Mouse (Mus musculus): Measurements from ENCODE around the gene Plxna3. TPM values are rescaled to one million over a fixed set of nuclear protein-coding genes. Genes with fewer than 3 reads are reported as not detected.

Gene Plxna3
- 44.5 and 45.6 TPM in 2 replicates for polyA plus RNA-seq (2014; fragmentation: Nextera tagmentation; extraction: Ambion mirVana)

DNA sequence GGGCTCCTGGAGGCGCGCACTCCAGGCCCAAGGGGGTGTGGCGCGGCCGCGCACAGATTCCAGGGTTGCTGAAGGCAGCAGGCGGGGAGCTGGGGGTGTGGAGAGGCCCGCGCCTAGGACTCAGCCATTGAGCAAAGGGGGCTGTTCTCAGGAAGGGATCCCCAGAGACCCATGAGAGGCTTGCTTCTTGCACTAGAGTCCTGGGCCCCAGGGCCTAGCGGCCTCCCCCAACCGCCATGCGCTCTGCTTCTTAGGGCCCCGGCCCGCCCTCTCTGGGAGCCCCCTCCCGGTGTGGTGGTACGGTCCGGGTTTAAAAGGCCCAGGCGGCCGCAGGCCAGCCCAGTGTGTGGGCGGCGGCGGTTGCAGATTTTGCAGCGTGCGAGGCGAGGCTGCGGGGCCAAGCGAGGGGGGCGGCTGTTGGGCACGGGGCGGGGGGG is at the start of gene Plxna3:
TSS of gene Plxna3 (plus strand) at position 342 of the 437 bp plus-strand sequence.
- Histone ChIP-seq H3K9ac (peak within 1 kb of the TSS; percentile 77), H3K27ac (peak within 1 kb of the TSS; percentile 86), H3K4me1 (replicated peaks; ENCODE audit: control insufficient read depth, insufficient read depth, low read length) (peaks cover 28% of the 10 kb centered on the region), H3K4me2 (replicated peaks) (peak within 1 kb of the TSS; percentile 76), H3K27me3 (ENCODE audit: control insufficient read depth, insufficient read depth, low read length) (no peaks in the 10 kb centered on the region), H3K36me3 (replicated peaks; ENCODE audit: control insufficient read depth, insufficient read depth) (peaks cover 20% of the 10 kb centered on the region), H3K9me3 (ENCODE audit: control insufficient read depth, low read length) (no peaks in the 10 kb centered on the region), H3K4me3 (replicated peaks; ENCODE audit: low read length) (peak within 1 kb of the TSS; percentile 54)
- DNase-seq (ENCODE audit: low spot score) (peak; percentile 59), ATAC-seq (ENCODE audit: low FRiP score) (peak; percentile 93)
- 14% methylated on average over 22 of the region's 30 CpGs for WGBS

DNA sequence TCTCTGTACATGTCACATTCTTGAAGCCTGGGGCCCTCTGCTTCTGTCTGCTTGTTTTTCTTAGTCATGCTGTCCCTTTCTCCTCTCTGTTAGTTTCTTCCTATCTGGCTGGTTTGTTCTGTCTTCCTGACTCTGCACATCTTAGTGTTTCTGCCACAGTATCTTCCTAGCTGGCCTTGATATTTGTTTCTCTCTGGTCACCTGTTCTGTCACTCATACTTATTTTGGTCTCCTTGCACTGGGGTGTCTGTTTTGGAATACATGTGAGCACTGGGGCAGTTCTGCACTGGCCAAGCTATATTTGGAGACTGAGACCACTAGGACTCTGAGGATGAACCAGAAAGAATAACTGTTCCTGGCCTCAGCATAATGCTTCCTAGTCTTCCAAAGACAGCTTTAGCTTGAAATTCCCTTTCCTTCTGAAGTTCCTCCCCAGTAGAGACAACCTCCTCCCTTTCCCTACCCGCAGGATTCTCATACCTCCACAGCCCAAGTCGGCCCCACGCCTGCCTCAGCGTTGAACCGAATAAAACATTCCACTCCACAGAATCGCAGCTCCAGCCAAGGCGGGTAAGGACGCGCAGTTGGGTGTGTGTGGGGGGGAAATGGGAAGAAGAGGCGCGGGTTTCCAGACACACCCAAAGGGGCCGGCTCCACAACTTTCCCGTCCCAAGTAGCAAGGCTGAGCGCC is 47.7 kb upstream of the Plxna3 start:
- DNase-seq (ENCODE audit: low spot score) (no peak), ATAC-seq (ENCODE audit: low FRiP score) (no peak)
- H3K9me3 ChIP-seq (ENCODE audit: control insufficient read depth, low read length) = no peaks in the 10 kb centered on the region
- H3K27ac ChIP-seq = no peak overlapping the region
- H3K4me1 ChIP-seq (replicated peaks; ENCODE audit: control insufficient read depth, insufficient read depth, low read length) = peaks cover 6% of the 10 kb centered on the region; the same call in 1 of the 2 replicates
- no peaks in the 10 kb centered on the region for H3K27me3 ChIP-seq (ENCODE audit: control insufficient read depth, insufficient read depth, low read length)
- 10% methylated on average over 14 of the region's 14 CpGs for WGBS
- peak overlapping the region; percentile 59 for H3K4me3 ChIP-seq (replicated peaks; ENCODE audit: low read length)
- H3K4me2 ChIP-seq (replicated peaks) = peak overlapping the region; percentile 65
- H3K36me3 ChIP-seq (replicated peaks; ENCODE audit: control insufficient read depth, insufficient read depth) = no peaks in the 10 kb centered on the region
- H3K9ac ChIP-seq = peak overlapping the region; percentile 76

DNA sequence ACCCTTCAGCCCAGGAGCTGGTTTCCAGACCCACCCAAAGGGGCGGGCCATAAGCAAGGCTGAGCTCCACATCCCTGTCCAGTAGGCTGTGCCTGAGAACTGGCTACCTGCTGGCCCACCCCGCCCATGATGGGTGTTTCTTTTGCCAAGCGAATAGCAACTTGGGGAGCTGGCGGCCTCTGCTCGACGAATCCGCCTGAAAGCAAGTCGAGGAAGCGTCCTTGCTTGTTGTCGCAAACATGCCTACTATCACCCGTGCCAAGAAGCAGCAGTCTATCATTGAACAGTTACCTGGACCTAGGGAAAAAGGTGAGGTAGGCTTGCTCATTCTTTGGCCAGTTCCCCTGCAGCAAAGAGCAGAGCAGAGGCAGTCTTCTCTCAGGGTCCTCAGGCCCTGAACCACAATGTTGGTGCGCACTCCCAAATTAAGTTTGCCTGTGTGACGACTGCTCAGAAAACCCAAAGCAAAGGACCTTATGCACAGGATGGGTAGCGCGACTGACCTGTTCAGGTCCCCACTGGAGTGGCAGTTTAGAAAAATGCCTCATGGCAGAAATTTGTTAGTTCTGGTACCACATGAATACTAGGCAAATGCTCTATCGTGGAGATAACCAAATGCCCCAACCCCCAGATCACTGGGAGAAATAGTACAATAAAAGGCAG is 47.0 kb upstream of the Plxna3 start, which contains the start of the genes Taz and Dnase1l1:
TSS of gene Taz (plus strand) at position 181 of the 663 bp plus-strand sequence.
TSS of gene Dnase1l1 (minus strand) at position 606 of the 663 bp plus-strand sequence.
- Histone ChIP-seq H3K27me3 (ENCODE audit: control insufficient read depth, insufficient read depth, low read length) (no peaks in the 10 kb centered on the region), H3K4me1 (replicated peaks; ENCODE audit: control insufficient read depth, insufficient read depth, low read length) (peaks cover 6% of the 10 kb centered on the region; the same call in 1 of the 2 replicates), H3K9me3 (ENCODE audit: control insufficient read depth, low read length) (no peaks in the 10 kb centered on the region), H3K4me3 (replicated peaks; ENCODE audit: low read length) (peak within 1 kb of the TSS; percentile 59), H3K4me2 (replicated peaks) (peak within 1 kb of the TSS; percentile 65), H3K9ac (peak within 1 kb of the TSS; percentile 76), H3K36me3 (replicated peaks; ENCODE audit: control insufficient read depth, insufficient read depth) (no peaks in the 10 kb centered on the region), H3K27ac (peak within 1 kb of the TSS; percentile 86)
- WGBS = 29% methylated on average over 16 of the region's 16 CpGs
- ATAC-seq (ENCODE audit: low FRiP score) (peak; percentile 63), DNase-seq (ENCODE audit: low spot score) (no peak)

GRCm38 (mm10) chrX:74282395-74283091 is 46.3 kb upstream of the Plxna3 start:
- H3K4me1 ChIP-seq (replicated peaks; ENCODE audit: control insufficient read depth, insufficient read depth, low read length) = peaks cover 6% of the 10 kb centered on the region; the same call in 1 of the 2 replicates
- peak overlapping the region; percentile 65 for H3K4me2 ChIP-seq (replicated peaks)
- H3K36me3 ChIP-seq (replicated peaks; ENCODE audit: control insufficient read depth, insufficient read depth) = no peaks in the 10 kb centered on the region
- H3K27ac ChIP-seq = peak overlapping the region; percentile 86
- H3K27me3 ChIP-seq (ENCODE audit: control insufficient read depth, insufficient read depth, low read length) = no peaks in the 10 kb centered on the region
- peak overlapping the region; percentile 76 for H3K9ac ChIP-seq
- 20% methylated on average over 39 of the region's 39 CpGs for WGBS
- DNase-seq (ENCODE audit: low spot score) (peak; percentile 80), ATAC-seq (ENCODE audit: low FRiP score) (peak; percentile 85)
- H3K4me3 ChIP-seq (replicated peaks; ENCODE audit: low read length) = peak overlapping the region; percentile 59
- H3K9me3 ChIP-seq (ENCODE audit: control insufficient read depth, low read length) = no peaks in the 10 kb centered on the region

DNA sequence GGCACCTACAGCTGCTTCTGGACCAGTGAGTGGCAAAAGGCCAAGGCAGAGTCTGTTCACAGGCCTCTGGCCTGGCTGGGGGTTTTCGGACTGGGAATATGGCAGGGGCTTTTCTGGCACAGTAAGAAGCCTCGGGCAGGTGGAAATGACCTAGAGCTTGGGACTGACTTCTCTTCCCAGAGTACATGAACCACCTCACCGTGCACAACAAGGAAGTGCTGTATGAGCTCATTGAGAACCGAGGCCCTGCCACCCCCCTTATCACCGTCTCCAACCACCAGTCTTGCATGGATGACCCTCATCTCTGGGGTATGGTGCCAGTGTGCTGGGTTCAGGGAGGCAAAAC is 45.8 kb upstream of the Plxna3 start:
- no peaks in the 10 kb centered on the region for H3K27me3 ChIP-seq (ENCODE audit: control insufficient read depth, insufficient read depth, low read length)
- H3K4me3 ChIP-seq (replicated peaks; ENCODE audit: low read length) = peak overlapping the region; percentile 59
- no peaks in the 10 kb centered on the region for H3K36me3 ChIP-seq (replicated peaks; ENCODE audit: control insufficient read depth, insufficient read depth)
- H3K9me3 ChIP-seq (ENCODE audit: control insufficient read depth, low read length) = no peaks in the 10 kb centered on the region
- peak overlapping the region; percentile 65 for H3K4me2 ChIP-seq (replicated peaks)
- 42% methylated on average over 5 of the region's 5 CpGs for WGBS
- peak overlapping the region; percentile 86 for H3K27ac ChIP-seq
- ATAC-seq (ENCODE audit: low FRiP score) (peak; percentile 42), DNase-seq (ENCODE audit: low spot score) (no peak)
- H3K9ac ChIP-seq = peak overlapping the region; percentile 76
- H3K4me1 ChIP-seq (replicated peaks; ENCODE audit: control insufficient read depth, insufficient read depth, low read length) = peaks cover 6% of the 10 kb centered on the region; the same call in 1 of the 2 replicates

DNA sequence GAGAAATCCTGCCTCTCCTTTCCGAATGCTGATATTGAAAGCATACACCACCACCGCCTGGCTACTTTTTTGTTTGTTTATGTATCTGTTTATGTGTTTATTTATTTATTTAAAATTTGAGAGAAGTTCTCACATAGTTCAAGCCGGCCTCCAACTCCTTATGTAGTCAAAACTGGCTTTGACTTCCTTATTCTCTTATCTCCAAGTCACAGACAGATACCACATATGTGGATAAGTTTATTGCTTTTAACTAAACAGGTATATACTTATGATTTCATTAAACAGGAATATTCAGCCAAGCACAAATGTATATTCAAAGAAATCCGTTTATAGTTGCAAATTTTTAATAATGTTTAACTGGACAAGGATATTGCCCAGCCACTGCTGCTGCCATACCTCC is 35.4 kb upstream of the Plxna3 start:
- H3K9me3 ChIP-seq (ENCODE audit: control insufficient read depth, low read length) = no peaks in the 10 kb centered on the region
- H3K4me1 ChIP-seq (replicated peaks; ENCODE audit: control insufficient read depth, insufficient read depth, low read length) = no peaks in the 10 kb centered on the region
- no peak overlapping the region for H3K4me2 ChIP-seq (replicated peaks)
- no peak overlapping the region for H3K9ac ChIP-seq
- no peak overlapping the region for H3K4me3 ChIP-seq (replicated peaks; ENCODE audit: low read length)
- H3K27me3 ChIP-seq (ENCODE audit: control insufficient read depth, insufficient read depth, low read length) = no peaks in the 10 kb centered on the region
- DNase-seq (ENCODE audit: low spot score) = no peak
- H3K27ac ChIP-seq = no peak overlapping the region
- H3K36me3 ChIP-seq (replicated peaks; ENCODE audit: control insufficient read depth, insufficient read depth) = peaks cover 6% of the 10 kb centered on the region; the same call in 1 of the 2 replicates
- 80% methylated on average over 4 of the region's 4 CpGs for WGBS
- ATAC-seq (ENCODE audit: low FRiP score) = no peak

- DNase-seq (ENCODE audit: low spot score) = peak; percentile 88
- peak; percentile 99 for ATAC-seq (ENCODE audit: low FRiP score)
- Histone ChIP-seq H3K4me3 (replicated peaks; ENCODE audit: low read length) (peak within 1 kb of the TSS; percentile 67), H3K27me3 (ENCODE audit: control insufficient read depth, insufficient read depth, low read length) (no peaks in the 10 kb centered on the region), H3K36me3 (replicated peaks; ENCODE audit: control insufficient read depth, insufficient read depth) (peaks cover 19% of the 10 kb centered on the region; the same call in 1 of the 2 replicates), H3K9ac (peak within 1 kb of the TSS; percentile 82), H3K4me2 (replicated peaks) (peak within 1 kb of the TSS; percentile 69), H3K27ac (peak within 1 kb of the TSS; percentile 87), H3K9me3 (ENCODE audit: control insufficient read depth, low read length) (no peaks in the 10 kb centered on the region), H3K4me1 (replicated peaks; ENCODE audit: control insufficient read depth, insufficient read depth, low read length) (no peaks in the 10 kb centered on the region)
- WGBS = 14% methylated on average over 35 of the region's 37 CpGs
These were observed 32.1 kb upstream of the Plxna3 start, which contains the start of gene Atp6ap1 for GRCm38 (mm10) chrX:74296538-74297448. TSS of gene Atp6ap1 (plus strand) at chrX:74297097.

DNA sequence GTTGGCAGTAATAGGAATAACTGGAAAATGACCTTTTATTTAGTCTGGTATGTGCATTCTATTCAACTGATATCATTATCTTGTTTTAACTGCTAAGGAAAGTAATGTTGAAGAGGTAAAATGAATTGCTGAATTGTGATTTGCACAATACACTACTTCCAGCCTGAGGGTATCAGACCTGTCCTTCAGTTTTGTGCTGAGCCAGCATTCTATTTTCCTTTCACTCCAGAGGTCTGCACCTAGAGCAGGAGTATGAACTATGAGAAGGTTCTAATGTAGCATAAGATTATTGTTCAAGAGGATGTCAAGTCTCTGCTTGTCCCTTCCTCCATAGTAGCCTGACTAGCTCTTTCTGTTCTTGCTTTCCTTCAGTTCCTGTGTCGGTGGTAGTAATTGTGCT is 30.5 kb upstream of the Plxna3 start:
- no peaks in the 10 kb centered on the region for H3K4me1 ChIP-seq (replicated peaks; ENCODE audit: control insufficient read depth, insufficient read depth, low read length)
- no peak overlapping the region for H3K27ac ChIP-seq
- H3K27me3 ChIP-seq (ENCODE audit: control insufficient read depth, insufficient read depth, low read length) = no peaks in the 10 kb centered on the region
- WGBS = 100% methylated on average over 1 of the region's 1 CpGs
- ATAC-seq (ENCODE audit: low FRiP score) = no peak
- no peak overlapping the region for H3K4me3 ChIP-seq (replicated peaks; ENCODE audit: low read length)
- DNase-seq (ENCODE audit: low spot score) = no peak
- no peak overlapping the region; the same call in 1 of the 2 replicates for H3K4me2 ChIP-seq (replicated peaks)
- no peak overlapping the region for H3K9ac ChIP-seq
- H3K36me3 ChIP-seq (replicated peaks; ENCODE audit: control insufficient read depth, insufficient read depth) = peaks cover 30% of the 10 kb centered on the region; the same call in 1 of the 2 replicates
- H3K9me3 ChIP-seq (ENCODE audit: control insufficient read depth, low read length) = no peaks in the 10 kb centered on the region
